Mouse (Mus musculus) frontal cortex, adult (tissue): Measurements from ENCODE around the gene Dst.
"Not testable (repeated sequence)": the region's sequence is repeated elsewhere in the genome, so short reads cannot be mapped to it uniquely, and the experiment has no call there.

Experiments
- ATAC-seq: cut with Nextera tagmentation; 2 replicates; pipeline ENCODE4 v1.9.2; 2017; ENCODE audit warnings: mild to moderate bottlenecking, moderate library complexity, mixed read lengths; ENCODE audit not compliant: low TSS enrichment

Gene Dst

DNA sequence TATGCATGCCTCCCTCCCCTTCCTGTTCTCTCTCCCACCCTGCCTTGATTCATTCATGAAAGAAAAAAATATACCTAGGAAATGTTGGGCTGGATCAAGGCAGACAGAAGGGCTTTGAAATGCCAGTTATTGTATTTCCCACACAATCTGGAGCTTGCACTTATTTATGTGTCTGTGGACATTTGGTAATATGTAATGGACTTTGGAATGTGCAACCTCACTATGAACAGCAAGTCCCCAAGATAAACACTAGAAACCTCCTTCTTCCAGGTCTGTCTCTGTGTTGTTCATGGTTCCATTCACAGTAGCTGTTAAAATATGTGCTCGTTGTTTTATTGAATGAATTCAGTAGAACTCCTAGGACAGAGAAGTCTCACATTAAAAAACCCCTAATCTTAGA is 153.8 kb downstream of the Dst start:
- ATAC-seq: no peak

DNA sequence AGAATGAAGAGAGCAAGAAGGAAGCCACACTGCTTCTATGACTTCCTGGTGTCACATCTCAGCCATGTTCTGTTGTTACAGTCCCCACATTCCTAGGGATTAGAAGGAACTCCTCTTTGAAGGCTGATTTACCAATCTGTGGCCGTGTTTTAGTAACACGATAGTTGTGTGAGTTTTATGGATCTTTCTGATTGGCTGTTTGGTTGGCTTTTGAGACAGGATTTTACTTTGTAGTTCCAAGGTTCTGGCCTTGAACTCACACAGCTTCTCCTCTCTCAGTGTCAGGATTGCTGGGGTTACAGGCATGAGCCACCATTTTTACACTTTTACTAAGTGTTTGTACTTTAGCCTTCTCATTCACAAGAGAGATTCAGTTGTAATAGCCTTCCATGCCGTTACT is 155.9 kb downstream of the Dst start:
- no peak for ATAC-seq

DNA sequence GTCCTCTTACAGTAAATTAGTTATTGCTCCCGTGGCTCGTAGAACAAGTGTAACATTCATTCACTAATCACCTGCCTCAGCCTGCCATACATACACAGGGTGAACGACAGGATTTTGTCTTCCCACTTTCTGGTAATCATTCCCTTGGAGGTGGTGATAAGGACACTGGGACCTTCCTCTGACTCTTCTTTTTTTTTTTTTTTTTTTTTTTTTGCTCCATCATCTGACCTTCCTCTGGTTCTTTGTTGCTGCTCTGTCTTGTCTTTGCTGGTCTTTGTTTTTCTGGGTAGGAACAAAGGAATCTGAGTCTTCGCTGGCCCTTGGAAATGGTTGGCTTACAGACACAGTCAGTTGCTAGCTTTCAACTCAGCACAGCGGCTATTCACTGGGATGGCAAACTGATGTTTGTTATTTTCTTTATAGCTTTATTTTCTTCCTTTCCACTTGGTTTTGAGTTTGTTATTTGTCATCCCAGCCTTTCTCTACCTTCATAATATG is 157.6 kb downstream of the Dst start:
- no peak for ATAC-seq

DNA sequence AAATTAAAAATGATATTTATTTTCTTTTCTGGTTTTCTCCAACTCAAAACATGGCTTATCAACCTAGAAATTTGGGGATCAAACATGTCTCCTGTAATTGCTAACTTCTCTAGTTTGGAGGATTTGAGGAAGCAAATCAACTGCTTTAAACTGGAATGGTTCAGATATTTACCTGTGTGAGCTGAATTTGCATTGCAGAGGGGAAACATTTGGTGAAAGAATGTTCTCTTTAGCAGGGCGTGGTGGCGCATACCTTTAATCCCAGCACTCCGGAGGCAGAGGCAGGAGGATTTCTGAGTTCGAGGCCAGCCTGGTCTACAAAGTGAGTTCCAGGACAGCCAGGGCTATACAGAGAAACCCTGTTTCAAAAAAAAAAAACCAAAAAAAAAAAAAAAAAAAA is 158.4 kb downstream of the Dst start:
- ATAC-seq: not testable (repeated sequence)

DNA sequence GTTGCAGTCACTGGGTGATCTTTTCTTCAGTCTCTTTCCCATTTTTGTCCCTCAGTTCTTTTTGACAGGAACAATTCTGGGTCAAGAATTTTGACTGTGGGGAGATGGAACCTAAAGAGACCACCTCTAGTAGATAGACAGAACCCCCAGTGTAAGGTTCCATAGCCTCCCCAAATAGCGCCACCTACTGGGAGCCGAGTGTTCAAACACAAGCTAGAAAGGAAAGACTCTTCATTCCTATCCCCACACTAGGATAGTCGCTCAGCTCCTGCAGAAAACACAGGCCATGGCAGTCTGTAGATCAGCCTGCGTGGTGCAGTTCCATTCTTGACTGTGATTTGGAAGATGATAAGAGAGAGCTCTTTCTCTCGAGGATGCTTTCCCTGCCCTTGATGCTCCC is 160.3 kb downstream of the Dst start:
- ATAC-seq: 0 out of 2 replicates have a peak, but pooled peaks have one; percentile 41

DNA sequence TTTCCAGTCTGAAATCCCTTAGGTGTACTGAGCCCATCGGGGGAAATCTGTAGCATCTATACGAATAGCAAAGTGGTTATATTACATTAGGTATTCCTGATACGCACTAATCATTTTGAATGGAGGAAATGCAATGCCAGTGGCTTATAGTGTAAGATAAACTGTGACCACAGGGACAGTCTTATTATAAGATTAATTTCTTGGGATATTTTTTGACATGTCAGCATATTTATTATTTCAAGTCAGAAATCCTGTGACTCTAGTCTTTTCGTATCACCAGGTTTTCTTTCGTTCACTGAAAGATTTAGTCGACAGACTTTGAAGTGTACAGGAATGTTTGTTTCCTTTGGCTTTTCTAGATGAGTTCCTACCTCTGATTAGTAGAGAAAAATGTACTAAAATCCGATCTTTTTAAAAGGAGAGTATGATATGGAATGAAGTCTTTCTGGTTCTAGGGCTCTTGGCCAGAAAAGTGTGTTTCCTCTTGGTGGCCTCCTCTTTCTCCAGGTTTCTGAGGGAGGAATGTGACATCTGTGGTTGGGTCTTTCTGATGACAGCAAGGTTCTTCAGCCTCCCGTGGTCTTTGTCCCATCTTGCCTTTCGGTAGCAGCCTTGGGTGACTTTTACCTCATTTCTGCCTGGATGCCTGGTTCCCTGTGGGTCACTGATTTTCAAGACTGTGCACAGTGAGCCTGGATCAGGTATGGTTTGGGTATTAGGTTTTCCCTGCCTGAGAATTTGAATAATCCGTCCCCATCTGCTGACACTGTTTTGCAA is 161.7 kb downstream of the Dst start:
- ATAC-seq: no peak

DNA sequence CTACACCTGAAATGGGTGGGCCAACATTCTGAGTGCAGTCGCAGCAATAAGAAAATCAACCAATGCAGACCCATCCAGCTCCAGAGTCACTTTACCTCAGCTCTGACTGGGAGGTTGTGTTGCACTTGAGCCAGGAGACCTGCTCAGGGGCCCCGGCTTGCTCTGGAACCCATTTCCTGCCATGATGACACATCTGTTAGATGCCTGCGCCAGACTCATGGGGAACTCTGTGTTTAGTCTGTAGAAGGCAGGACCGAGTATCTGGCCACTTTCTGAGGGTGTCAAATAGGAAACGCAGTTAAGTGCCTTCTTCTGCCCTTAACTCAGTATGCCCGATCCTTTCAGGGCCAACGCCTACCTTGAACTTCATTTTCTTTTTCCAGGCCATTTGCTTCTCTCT is 162.4 kb downstream of the Dst start:
- ATAC-seq: no peak

DNA sequence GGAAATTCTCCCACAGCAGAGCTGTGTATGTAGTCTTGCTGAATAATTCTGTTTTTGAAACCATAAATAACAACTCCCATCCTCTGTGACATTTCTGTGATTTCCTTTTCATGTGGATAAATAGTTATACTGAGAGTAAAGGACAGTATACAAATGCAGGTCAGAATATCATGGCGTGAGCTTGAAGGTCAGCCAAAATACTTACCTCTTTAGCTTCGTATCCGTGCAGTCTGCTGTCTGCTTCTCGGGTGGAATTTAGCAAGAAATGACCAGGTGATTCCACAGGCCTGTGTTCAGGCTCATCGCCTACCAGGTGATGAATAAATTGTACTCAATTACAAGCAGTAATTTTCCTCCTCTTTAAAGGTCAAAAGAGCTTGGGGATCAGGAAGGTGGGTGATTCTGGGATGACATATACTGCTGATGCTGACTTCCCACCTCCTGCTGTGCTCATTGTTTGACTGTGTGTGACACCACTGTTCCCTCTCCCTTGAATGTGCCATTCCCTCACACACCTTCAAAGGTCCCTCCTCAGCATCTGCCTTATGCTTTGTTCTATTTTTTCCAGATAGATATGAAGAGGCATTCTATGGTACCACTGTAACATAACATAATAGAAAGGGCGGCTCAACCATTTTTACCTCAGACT is 163.1 kb downstream of the Dst start:
- 0 out of 2 replicates have a peak, but pooled peaks have one; percentile 15 for ATAC-seq

DNA sequence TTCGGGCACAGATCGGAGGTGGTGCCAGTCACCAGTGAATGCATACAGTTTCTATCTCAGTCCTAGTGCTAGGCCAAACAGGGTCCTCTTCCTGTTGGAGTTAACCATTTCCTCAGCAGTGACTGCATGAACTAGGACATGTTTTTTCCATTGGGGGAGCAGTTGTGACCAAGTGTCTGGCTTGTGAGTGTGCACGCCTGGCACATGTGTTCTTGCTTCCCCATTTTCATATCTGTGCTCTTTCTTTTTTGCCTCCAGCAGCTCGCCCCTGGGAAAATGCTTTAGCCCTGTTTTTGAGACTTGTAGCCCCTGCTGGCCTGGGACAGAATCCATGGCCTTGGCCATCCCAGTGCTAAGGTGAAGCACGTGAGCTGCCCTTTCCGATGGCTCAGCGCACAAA is 164.2 kb downstream of the Dst start:
- no peak for ATAC-seq

DNA sequence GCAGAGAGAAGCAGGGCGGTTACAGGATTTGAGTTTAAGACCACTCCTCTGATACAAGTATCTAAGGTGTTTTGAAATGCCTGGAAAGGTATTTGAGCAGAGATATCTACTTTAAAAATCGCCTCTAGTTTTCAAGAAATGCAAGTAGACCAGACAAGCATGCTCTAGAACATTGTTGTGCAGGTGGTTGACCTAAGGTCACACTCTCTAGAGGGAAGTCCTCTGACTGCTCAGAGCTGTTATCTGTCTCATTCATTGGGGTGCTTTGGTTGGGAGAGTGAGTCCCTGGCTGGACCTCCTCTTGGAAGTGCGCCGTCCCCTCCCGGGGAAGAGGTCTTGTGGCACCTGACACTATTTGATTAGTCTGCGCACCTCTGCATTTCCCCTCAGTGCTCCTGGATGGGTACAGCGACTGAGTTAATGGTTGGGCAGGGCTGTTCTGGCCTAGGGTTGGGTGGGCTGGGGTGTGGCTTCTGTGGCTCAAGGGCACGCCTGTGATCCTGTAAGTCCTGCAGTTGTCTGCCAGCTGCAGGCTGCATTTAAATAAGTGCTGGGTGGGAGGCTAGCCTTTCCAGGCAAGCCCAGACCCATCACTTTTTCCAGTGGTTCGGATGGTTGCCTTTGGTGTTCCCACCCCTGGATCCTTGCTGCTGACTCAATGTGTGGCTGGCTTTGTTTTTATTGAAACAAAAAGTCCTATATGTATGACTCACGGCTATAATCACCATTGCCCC is 165.6 kb downstream of the Dst start:
- no peak for ATAC-seq

DNA sequence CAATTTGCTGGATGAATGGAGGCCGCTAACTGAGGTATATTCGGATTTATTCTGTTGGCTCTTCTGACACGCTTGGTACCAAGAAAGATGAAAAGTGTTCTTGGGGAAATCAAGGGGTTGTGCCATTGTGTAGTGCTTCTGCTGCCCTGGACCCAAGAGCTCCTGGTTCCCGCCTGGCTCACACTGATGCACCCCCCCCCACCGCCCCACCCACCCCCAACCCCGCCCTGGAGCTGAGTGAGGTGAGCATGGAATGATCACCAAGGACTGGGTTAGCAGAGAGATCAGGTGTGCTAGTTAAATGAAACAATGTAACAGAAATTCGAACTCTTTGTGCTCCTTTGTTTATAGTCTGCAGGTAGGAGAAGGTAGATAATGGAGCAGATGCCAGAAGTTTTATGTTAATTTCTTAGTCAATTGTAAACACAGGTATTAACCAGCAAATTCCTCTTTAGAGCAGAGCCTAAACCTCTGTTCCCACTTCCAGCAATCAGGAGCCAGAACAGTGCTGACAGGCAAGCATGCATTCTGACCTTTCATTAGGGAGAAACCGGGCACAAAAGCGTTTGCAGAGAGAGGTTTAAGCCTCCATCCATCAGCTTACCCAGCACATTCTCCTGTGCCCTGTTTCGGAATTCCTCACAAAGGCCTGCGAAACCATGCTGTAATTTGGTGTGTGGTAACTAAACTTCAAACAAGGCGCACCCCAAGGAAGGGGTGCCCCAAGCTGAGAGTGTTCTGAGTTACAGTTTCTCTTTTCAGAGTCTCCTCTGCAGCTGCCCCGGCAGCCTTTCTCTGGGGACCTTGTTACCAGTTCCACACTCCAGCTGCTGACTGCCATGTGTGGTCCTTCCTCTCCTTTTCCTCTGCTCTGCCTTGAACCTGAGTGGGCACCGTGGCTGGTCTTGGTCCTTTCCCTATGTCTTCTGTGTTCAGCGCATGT is 166.5 kb downstream of the Dst start:
- ATAC-seq: no peak

DNA sequence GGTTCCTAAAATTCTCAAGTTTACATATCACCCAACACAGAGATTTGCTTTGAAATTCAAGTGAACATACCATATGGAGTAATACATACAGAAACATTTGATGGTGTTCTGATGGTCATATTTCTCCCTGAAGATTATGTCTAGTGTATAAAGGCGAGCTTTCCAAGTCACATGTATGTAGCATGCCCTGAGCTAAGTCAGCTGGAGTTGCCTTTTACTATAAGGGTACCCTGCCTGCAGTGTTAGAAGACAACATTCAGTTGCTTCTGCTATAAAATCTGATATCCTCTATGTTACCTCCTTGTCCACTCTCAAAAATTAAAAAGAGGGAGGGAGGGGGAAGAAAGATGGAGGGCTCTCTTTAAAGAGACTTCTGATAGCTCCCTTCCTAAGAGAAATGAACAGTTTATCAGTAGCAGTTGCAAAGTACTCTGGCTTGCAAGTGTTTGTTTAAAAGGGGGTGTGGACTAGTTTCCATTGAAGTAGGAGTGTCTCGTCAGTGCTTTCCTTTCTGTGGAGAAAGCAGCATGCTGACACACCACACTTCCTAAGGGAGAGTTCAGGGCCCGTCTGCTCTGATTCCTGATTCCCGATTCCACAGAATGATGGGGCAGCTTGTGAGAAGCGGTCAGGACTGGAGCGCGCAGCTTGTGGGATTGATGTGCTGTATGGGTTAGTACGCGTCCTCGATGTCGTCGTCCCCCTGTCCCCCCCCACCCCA is 168.8 kb downstream of the Dst start:
- ATAC-seq: peak; percentile 52; the same call in 1 of the 2 replicates

DNA sequence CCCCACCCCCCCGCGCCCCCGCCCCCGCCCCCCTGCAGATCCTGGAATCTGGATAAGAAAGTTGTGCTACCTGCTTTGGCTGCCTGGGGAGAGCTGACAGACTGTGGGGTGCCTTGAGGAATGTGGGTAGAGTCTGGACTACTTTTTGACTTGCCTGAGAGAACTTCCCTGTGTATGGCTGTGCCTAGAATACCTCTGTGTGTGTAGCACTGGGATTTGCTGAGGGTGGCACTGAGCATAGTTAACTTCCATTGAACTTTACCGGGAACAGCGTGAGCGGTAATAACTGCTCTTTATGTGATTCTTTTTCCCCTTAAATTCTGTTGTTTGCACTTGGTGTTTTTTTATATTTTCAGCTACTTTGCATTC is 169.4 kb downstream of the Dst start:
- ATAC-seq: peak; percentile 88

DNA sequence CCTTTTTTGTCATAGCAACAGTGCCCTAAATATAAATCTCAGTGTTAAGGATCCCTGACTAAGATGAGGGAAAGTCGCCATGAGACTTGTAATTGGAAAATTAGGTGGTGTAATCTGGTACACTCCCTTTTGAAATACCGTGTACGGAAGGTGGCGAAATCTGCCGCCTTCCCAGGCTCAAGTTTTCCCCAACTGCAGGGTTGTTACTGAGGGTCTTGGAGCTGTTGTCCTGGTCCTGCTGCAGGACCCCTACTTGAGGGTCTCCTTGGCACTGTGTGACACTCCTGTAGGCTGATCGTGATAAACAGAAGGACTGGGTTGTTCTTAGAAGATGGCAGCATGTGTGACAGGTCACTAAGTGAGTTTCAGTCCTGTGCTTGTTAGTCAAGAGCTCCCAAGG is 169.9 kb downstream of the Dst start:
- no peak for ATAC-seq

DNA sequence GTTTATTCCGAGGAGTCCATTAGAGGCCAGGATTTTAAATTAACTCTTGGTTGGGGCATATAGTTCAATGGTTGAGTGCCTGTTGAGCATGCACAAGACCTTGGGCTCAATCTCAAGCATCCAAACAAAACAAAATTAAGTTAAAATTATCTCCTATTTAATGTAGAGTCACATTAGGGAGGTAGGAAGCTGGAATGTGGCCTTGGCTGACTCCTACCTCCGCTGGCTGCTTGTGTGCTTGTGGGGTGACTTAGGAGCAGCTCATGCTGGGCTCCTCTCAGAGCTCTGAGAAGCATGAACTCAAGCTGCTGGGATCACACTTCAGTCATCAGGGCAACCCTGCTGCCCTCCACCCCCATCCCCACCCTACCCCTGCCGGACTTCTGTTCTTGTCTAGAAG is 181.0 kb downstream of the Dst start:
- ATAC-seq: no peak

DNA sequence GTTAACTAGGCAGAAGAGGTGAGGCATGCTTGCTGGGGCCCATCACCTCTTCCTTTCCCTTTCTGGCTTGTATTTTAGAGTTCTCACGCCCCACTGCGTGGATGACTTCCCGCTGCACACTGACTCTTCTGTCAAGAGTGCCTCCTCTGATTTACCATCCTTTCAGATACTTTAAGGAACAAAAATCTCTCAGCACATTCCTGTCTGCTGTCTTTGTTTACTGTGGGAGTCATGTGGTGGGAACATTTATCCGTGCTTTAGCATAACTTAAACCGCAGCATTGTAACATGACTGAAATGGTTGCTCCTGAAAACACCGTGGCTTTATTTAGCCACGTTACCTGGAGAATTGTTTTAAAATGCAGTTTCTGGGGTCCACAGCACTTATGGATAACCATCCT is 182.7 kb downstream of the Dst start:
- 0 out of 2 replicates have a peak, but pooled peaks have one; percentile 51 for ATAC-seq

DNA sequence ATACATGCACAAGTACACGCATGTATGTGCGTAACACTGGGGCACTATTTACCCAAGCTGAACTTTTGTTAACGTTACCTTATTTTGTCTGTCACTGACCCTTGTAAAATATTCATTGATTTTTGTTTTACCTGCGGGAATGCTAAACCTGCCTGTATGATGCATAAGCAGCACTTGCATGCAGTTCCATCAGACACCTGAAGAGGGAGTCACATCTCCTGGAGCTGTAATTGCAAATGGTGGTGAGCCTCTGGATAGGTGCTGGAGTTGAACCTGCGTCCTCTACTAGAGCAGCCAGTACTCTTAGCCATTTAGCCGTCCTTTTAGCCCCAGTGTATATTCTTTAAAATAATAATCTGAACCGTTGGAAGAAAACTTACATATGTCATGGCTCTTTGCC is 185.6 kb downstream of the Dst start:
- ATAC-seq: no peak

DNA sequence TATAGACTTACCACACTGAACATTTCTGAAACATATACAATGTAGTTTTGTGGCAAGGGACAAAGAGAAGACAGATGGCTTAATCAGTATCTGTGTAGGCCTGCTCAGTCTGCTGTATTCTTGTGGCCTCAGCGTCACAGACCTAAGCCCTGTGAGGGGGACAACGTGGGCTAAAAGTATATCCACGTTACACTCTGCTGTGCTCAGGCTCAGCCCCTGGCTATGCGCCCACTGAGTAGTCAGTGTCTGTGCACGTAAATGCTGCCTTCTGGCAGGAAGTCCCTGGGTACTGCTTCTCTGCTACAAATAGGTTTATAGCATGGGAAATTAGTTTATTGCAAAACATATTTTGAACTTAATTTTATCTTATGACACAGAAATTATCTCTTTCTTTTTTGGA is 186.3 kb downstream of the Dst start:
- peak; percentile 24; the same call in 1 of the 2 replicates for ATAC-seq

DNA sequence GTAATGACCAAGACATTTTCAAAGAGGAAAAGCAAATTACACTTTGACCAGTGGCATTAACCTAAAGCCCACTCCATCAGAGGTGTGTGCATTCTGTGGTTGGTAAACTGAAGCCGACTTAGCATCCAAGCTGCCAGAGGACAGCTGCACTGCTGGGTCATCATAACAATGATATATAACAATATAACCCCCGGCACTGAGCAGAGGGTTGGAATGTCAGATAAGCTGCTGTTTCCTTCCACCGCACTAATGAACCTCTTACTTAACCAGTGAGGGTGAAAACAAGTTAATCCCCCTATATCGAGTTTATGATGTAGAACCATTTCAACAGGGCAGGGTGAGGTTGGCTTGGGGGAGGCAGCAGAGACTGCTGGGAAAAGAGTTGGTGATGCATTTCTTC is 187.1 kb downstream of the Dst start:
- no peak for ATAC-seq

DNA sequence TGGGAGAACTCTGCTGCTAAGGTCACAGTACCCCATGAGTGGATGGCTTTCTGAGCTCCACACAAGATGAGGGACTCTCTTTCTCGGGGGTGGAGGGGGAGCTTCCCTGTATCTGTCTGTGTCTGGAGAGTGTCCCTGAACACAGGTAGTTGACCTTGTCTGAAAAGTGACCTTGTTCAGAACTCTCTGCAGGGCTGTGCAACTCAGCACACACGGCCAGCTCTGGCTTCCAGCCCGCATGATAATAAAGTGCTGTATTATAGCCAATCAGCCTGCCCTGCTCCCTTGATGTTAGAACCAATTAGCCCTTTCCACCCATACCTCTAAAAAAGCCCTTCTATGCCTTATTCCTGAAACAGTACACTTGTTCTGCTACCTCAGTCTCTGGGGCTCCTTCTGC is 188.9 kb downstream of the Dst start:
- no peak for ATAC-seq

DNA sequence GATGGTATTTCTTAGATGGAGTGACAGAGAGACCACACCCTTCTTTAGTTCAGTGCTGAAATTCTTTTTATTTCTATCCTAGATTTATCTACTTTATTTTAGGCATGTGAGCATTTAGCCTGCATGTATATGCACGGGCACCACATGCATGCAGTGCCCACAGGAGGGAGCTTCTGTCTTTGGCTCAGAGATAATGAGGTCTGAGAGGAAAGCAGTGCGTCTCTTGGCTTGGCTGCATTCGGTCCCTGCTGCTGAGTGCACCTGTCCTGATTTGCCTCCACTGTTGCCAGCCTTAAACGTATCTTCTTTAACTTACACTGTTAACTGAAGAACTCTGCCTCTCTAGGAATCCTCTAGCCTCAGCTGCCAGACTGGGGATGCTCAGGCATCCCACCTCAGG is 189.6 kb downstream of the Dst start:
- ATAC-seq: peak; percentile 89
